In genomic region chr5:34549483-34550221, GRCm38 (mm10) we compare ENCODE assay signal across 7 mouse cellular contexts. TPM values are rescaled to one million over a fixed set of nuclear protein-coding genes. Genes with fewer than 3 reads are reported as not detected.
DNase-seq lines count a peak whose midpoint lies in the region; ATAC-seq lines count a peak whose summit lies in the region.

No protein-coding gene starts in this region.

- H3K36me3 ChIP-seq in heart, embryonic 16.5 days (ENCODE audit: control insufficient read depth, insufficient read depth), result 0 out of 2 replicates have a peak, but pooled peaks cover 4% of the 10 kb centered on the region
- peaks cover 36% of the 10 kb centered on the region for H3K36me3 ChIP-seq in limb, embryonic 10.5 days

- peak; percentile 73 for ATAC-seq in CD4-positive, CD25-positive, alpha-beta regulatory T cell, adult 4 months
- peak; percentile 78 for ATAC-seq in heart, embryonic 16.5 days (replicated peaks; ENCODE audit: extremely low read depth, insufficient read depth, low FRiP score)

- under 1% methylated on average over 49 of the region's 49 CpGs for WGBS in heart, embryonic 16.5 days
- WGBS in limb, embryonic 10.5 days, result under 1% methylated on average over 49 of the region's 49 CpGs

- peak; percentile 51 for DNase-seq in A20 (ENCODE audit: low read depth, low spot score)
- DNase-seq in embryo, embryonic 10.5 days (ENCODE audit: low spot score), result peak; percentile 86
- peak; percentile 82 for DNase-seq in limb, embryonic 10.5 days (ENCODE audit: low spot score)
- peak; percentile 60 for DNase-seq in mesoderm, embryonic 11.5 days (ENCODE audit: low read depth, low spot score)
- peak; percentile 48 for DNase-seq in thymus, postnatal 0 days (ENCODE audit: low spot score)

- 0 out of 2 replicates have a peak overlapping the region, but pooled peaks have one; percentile 1 for H3K27ac ChIP-seq in heart, embryonic 16.5 days (ENCODE audit: low read length)
- peak overlapping the region; percentile 90 for H3K27ac ChIP-seq in limb, embryonic 10.5 days

- H3K4me3 ChIP-seq in heart, embryonic 16.5 days (ENCODE audit: low read length), result peak overlapping the region; percentile 95
- peak overlapping the region; percentile 82 for H3K4me3 ChIP-seq in limb, embryonic 10.5 days

- peak overlapping the region; percentile 95 for H3K4me2 ChIP-seq in heart, embryonic 16.5 days (ENCODE audit: low read depth, low read length)

- H3K4me1 ChIP-seq in heart, embryonic 16.5 days (ENCODE audit: control insufficient read depth, insufficient read depth, low read length), result peaks cover 9% of the 10 kb centered on the region
- H3K4me1 ChIP-seq in limb, embryonic 10.5 days, result peaks cover 19% of the 10 kb centered on the region

- H3K27me3 ChIP-seq in heart, embryonic 16.5 days (ENCODE audit: control insufficient read depth, insufficient read depth, low read length), result no peaks in the 10 kb centered on the region
- no peaks in the 10 kb centered on the region for H3K27me3 ChIP-seq in limb, embryonic 10.5 days (ENCODE audit: low read depth, poor library complexity, severe bottlenecking)

- H3K9ac ChIP-seq in heart, embryonic 16.5 days (ENCODE audit: low read length), result peak overlapping the region; percentile 96

- no peaks in the 10 kb centered on the region for H3K9me3 ChIP-seq in heart, embryonic 16.5 days (replicated peaks; ENCODE audit: control insufficient read depth, low read length)
- no peaks in the 10 kb centered on the region for H3K9me3 ChIP-seq in limb, embryonic 10.5 days (replicated peaks)

RNA-seq across cellular contexts. Expression of gene Add1, which starts 23.8 kb away (rescaled TPM):
- polyA plus RNA-seq in CD4-positive, CD25-positive, alpha-beta regulatory T cell, adult 4 months (2017; shearing (Covaris generic)), result 100 to 1,000 TPM; 117 to 179 TPM
- polyA plus RNA-seq in heart, embryonic 16.5 days (2015; fragmentation: Nextera tagmentation; extraction: Ambion mirVana), result 158 and 160 TPM in 2 replicates
- polyA plus RNA-seq in limb, embryonic 10.5 days (2016; fragmentation: Nextera tagmentation; extraction: Ambion mirVana), result 134 and 166 TPM in 2 replicates
- 117 TPM in 2 replicates for polyA plus RNA-seq in thymus, postnatal 0 days (2015; fragmentation: Nextera tagmentation; extraction: Ambion mirVana)

RNA-seq across cellular contexts. Expression of gene Sh3bp2, which starts 24.0 kb away (rescaled TPM):
- 10 to 100 TPM in 1 of 2 experiments, 1 to 10 TPM in 1; 6.0 to 18.6 TPM for polyA plus RNA-seq in CD4-positive, CD25-positive, alpha-beta regulatory T cell, adult 4 months (2017; shearing (Covaris generic))
- polyA plus RNA-seq in heart, embryonic 16.5 days (2015; fragmentation: Nextera tagmentation; extraction: Ambion mirVana), result 3.9 and 4.6 TPM in 2 replicates
- polyA plus RNA-seq in limb, embryonic 10.5 days (2016; fragmentation: Nextera tagmentation; extraction: Ambion mirVana), result 9.9 and 17.1 TPM in 2 replicates
- 10.5 and 16.2 TPM in 2 replicates for polyA plus RNA-seq in thymus, postnatal 0 days (2015; fragmentation: Nextera tagmentation; extraction: Ambion mirVana)

RNA-seq across cellular contexts. Expression of gene Tnip2, which starts 35.9 kb away (rescaled TPM):
- 10 to 100 TPM; 26.9 to 31.4 TPM for polyA plus RNA-seq in CD4-positive, CD25-positive, alpha-beta regulatory T cell, adult 4 months (2017; shearing (Covaris generic))
- 18.2 and 19.5 TPM in 2 replicates for polyA plus RNA-seq in heart, embryonic 16.5 days (2015; fragmentation: Nextera tagmentation; extraction: Ambion mirVana)
- polyA plus RNA-seq in limb, embryonic 10.5 days (2016; fragmentation: Nextera tagmentation; extraction: Ambion mirVana), result 3.8 and 6.0 TPM in 2 replicates
- polyA plus RNA-seq in thymus, postnatal 0 days (2015; fragmentation: Nextera tagmentation; extraction: Ambion mirVana), result 11.8 and 17.9 TPM in 2 replicates

Comparison
In these comparisons a context has a peak if more than half of its experiments do, and no peak if none do; other contexts are left out.
1. Peak in every context shown above with its lines: DNase-seq, ATAC-seq, H3K4me3 ChIP-seq and H3K27ac ChIP-seq.